Mouse (Mus musculus) MEL (cell line): ENCODE measurements around the gene Susd3. TPM values are rescaled to one million over a fixed set of nuclear protein-coding genes. Genes with fewer than 3 reads are reported as not detected.

ENCODE experiments used
- DNase-seq: peaks from one replicate; pipeline ENCODE4 v3.0.0; 2011; ENCODE audit warnings: low read depth, low spot score
- H3K27ac ChIP-seq: 2 replicates; pipeline ENCODE4 v1.5.1; 2012; ENCODE audit warnings: low read depth, mild to moderate bottlenecking, control low read depth, low read length, moderate library complexity; ENCODE audit not compliant: control insufficient read depth
- H3K27me3 ChIP-seq, 2 experiments: fragments of 150-350 bp in 1 of 2; sonication (generic) in 1 of 2; 2 replicates each; pipeline ENCODE4 v1.6.1; 2012; ENCODE audit warnings: low read length in 2 of 2, mild to moderate bottlenecking in 2 of 2, improper control_type of control experiment in 1 of 2, moderate library complexity in 1 of 2; ENCODE audit not compliant: insufficient read depth in 2 of 2, control insufficient read depth in 1 of 2
- H3K36me3 ChIP-seq, 2 experiments: 2 replicates each; pipeline ENCODE4 v1.6.1; 2012 to 2014; ENCODE audit warnings: low read length in 2 of 2, improper control_type of control experiment in 1 of 2, inconsistent platforms in 1 of 2, mild to moderate bottlenecking in 1 of 2; ENCODE audit not compliant: insufficient read depth in 2 of 2, control insufficient read depth in 1 of 2
- H3K4me1 ChIP-seq, 2 experiments: fragments of 150-350 bp in 1 of 2; sonication (generic) in 1 of 2; 2 replicates each; pipeline ENCODE4 v1.6.1; 2012; ENCODE audit warnings: low read length in 2 of 2, improper control_type of control experiment in 1 of 2, mild to moderate bottlenecking in 1 of 2; ENCODE audit not compliant: insufficient read depth in 2 of 2, control insufficient read depth in 1 of 2
- H3K4me3 ChIP-seq, 2 experiments: fragments of 150-350 bp in 1 of 2; sonication (generic) in 1 of 2; 2 replicates each; pipeline ENCODE4 v1.5.1; 2012; ENCODE audit warnings: low read depth in 2 of 2, low read length in 2 of 2, mild to moderate bottlenecking in 2 of 2, moderate library complexity in 2 of 2, control low read depth in 1 of 2, improper control_type of control experiment in 1 of 2; ENCODE audit not compliant: control insufficient read depth in 1 of 2, insufficient read depth in 1 of 2
- H3K79me2 ChIP-seq: 2 replicates; pipeline ENCODE4 v1.6.1; 2012; ENCODE audit warnings: mild to moderate bottlenecking, low read length, moderate library complexity; ENCODE audit not compliant: control insufficient read depth, poor library complexity, insufficient read depth
- H3K9ac ChIP-seq: 2 replicates; pipeline ENCODE4 v1.6.1; 2012; ENCODE audit warnings: low read depth, mild to moderate bottlenecking, control low read depth, low read length, moderate library complexity; ENCODE audit not compliant: control insufficient read depth, poor library complexity, severe bottlenecking
- H3K9me3 ChIP-seq: fragments of 150-350 bp; sonication (generic); replicated peaks from 2 replicates; pipeline ENCODE4 v1.6.1; 2012; ENCODE audit warnings: mild to moderate bottlenecking, low read length, improper control_type of control experiment, moderate library complexity; ENCODE audit not compliant: insufficient read depth
- BHLHE40 ChIP-seq: IDR thresholded peaks from 2 replicates; pipeline ENCODE4 v1.6.1; 2012; ENCODE audit warnings: low read depth, mild to moderate bottlenecking, inconsistent platforms, low read length, improper control_type of control experiment, borderline replicate concordance
- GABPA ChIP-seq: IDR thresholded peaks from 2 replicates; pipeline ENCODE4 v1.6.1; 2012; ENCODE audit warnings: low read depth, mild to moderate bottlenecking, inconsistent platforms, low read length, improper control_type of control experiment, moderate library complexity
- KAT2A ChIP-seq: conservative IDR thresholded peaks from 2 replicates; pipeline ENCODE4 v1.6.1; 2012; ENCODE audit warnings: low read depth, low read length, improper control_type of control experiment, inconsistent platforms
- MAZ ChIP-seq: IDR thresholded peaks from 2 replicates; pipeline ENCODE4 v1.6.1; 2012; ENCODE audit warnings: low read depth, mild to moderate bottlenecking, inconsistent platforms, low read length, improper control_type of control experiment
- MEF2A ChIP-seq: IDR thresholded peaks from 2 replicates; pipeline ENCODE4 v1.6.1; 2014; ENCODE audit warnings: low read depth, mild to moderate bottlenecking, inconsistent platforms, low read length, improper control_type of control experiment; ENCODE audit not compliant: poor library complexity, insufficient replicate concordance, severe bottlenecking; ENCODE audit errors: extremely low read depth
- MYB ChIP-seq: IDR thresholded peaks from 2 replicates; pipeline ENCODE4 v1.6.1; 2011; ENCODE audit warnings: mild to moderate bottlenecking, low read depth, low read length, improper control_type of control experiment
- NELFE ChIP-seq: IDR thresholded peaks from 2 replicates; pipeline ENCODE4 v1.6.1; 2011; ENCODE audit warnings: low read depth, low read length, improper control_type of control experiment
- NRF1 ChIP-seq: IDR thresholded peaks from 2 replicates; pipeline ENCODE4 v1.6.1; 2014; ENCODE audit warnings: low read depth, mild to moderate bottlenecking, inconsistent platforms, low read length, improper control_type of control experiment, moderate library complexity; ENCODE audit not compliant: poor library complexity, insufficient read depth, severe bottlenecking
- POLR2A ChIP-seq, 2 experiments: IDR thresholded peaks; 2 replicates each; pipeline ENCODE4 v1.6.1; 2011 to 2012; ENCODE audit warnings: low read length in 2 of 2, mild to moderate bottlenecking in 2 of 2, control low read depth in 1 of 2, improper control_type of control experiment in 1 of 2, low read depth in 1 of 2, moderate library complexity in 1 of 2; ENCODE audit not compliant: control insufficient read depth in 1 of 2, insufficient read depth in 1 of 2, poor library complexity in 1 of 2
- POLR2AphosphoS5 ChIP-seq: IDR thresholded peaks from 2 replicates; pipeline ENCODE4 v1.6.1; 2012; ENCODE audit warnings: low read depth, borderline replicate concordance, mild to moderate bottlenecking, inconsistent platforms, low read length, moderate library complexity, mixed read lengths
- RCOR1 ChIP-seq: IDR thresholded peaks from 2 replicates; pipeline ENCODE4 v1.6.1; 2012; ENCODE audit warnings: low read depth, mild to moderate bottlenecking, inconsistent platforms, low read length, improper control_type of control experiment
- SMC3 ChIP-seq: IDR thresholded peaks from 2 replicates; pipeline ENCODE4 v1.6.1; 2011; ENCODE audit warnings: low read depth, low read length, improper control_type of control experiment
- TAL1 ChIP-seq: IDR thresholded peaks from 2 replicates; pipeline ENCODE4 v1.6.1; 2012; ENCODE audit warnings: mild to moderate bottlenecking, inconsistent platforms, low read length, moderate library complexity, mixed read lengths
- TBP ChIP-seq: IDR thresholded peaks from 2 replicates; pipeline ENCODE4 v1.8.0; 2011; ENCODE audit warnings: low read depth, low read length, improper control_type of control experiment
- UBTF ChIP-seq: IDR thresholded peaks from 2 replicates; pipeline ENCODE4 v1.6.1; 2012; ENCODE audit warnings: low read depth, mild to moderate bottlenecking, inconsistent platforms, low read length, improper control_type of control experiment, moderate library complexity, borderline replicate concordance; ENCODE audit not compliant: insufficient read depth
- USF2 ChIP-seq, 2 experiments: IDR thresholded peaks; 2 replicates each; pipeline ENCODE4 v1.6.1; 2011 to 2012; ENCODE audit warnings: improper control_type of control experiment in 2 of 2, low read length in 2 of 2, borderline replicate concordance in 1 of 2, inconsistent platforms in 1 of 2, low read depth in 1 of 2, mild to moderate bottlenecking in 1 of 2; ENCODE audit not compliant: insufficient read depth in 1 of 2
- ZC3H11A ChIP-seq: IDR thresholded peaks from 2 replicates; pipeline ENCODE4 v1.6.1; 2012; ENCODE audit warnings: low read depth, mild to moderate bottlenecking, inconsistent platforms, low read length, improper control_type of control experiment
- ZKSCAN1 ChIP-seq: IDR thresholded peaks from 2 replicates; pipeline ENCODE4 v1.6.1; 2012; ENCODE audit warnings: low read depth, mild to moderate bottlenecking, inconsistent platforms, low read length, improper control_type of control experiment, moderate library complexity
- ZMIZ1 ChIP-seq: IDR thresholded peaks from 2 replicates; pipeline ENCODE4 v1.6.1; 2012; ENCODE audit warnings: low read depth, mild to moderate bottlenecking, inconsistent platforms, low read length, improper control_type of control experiment, moderate library complexity
- ZNF384 ChIP-seq: IDR thresholded peaks from 2 replicates; pipeline ENCODE4 v1.6.1; 2012; ENCODE audit warnings: low read depth, mild to moderate bottlenecking, inconsistent platforms, low read length, improper control_type of control experiment
- polyA plus RNA-seq, 2 experiments: library from polyadenylated mRNA; stranded (reverse) in 1 of 2; unstranded in 1 of 2; fragments of >175 nt in 1 of 2; fragments of >200 nt in 1 of 2; gene quantifications; 2 replicates each; pipeline versions ENCODE4 v1.2.1 to v1.2.4; 2012; ENCODE audit warnings: low replicate concordance in 2 of 2, low read depth in 1 of 2; ENCODE audit not compliant: insufficient read length in 2 of 2, insufficient read depth in 1 of 2, missing spikeins in 1 of 2
- total RNA-seq: library from RNA; depleted of rRNA; stranded (reverse); fragments of 300-350 nt; gene quantifications from 2 replicates; pipeline ENCODE4 v1.2.3, GENCODE M21; 2012

Gene Susd3
- total and polyA plus RNA-seq, 3 experiments, result 10.8 to 16.2 TPM; not detected in 1

- H3K9me3 ChIP-seq, result no peaks in the 10 kb centered on the region
- no peaks in the 10 kb centered on the region for H3K36me3 ChIP-seq
- no peak for DNase-seq
- no peak overlapping the region for H3K9ac ChIP-seq
- 0 out of 4 replicates have a peak, but pooled peaks cover 0 to 2% of the 10 kb centered on the region in 2 experiments for H3K27me3 ChIP-seq
- H3K4me3 ChIP-seq, result no peak overlapping the region
- no peaks in the 10 kb centered on the region for H3K79me2 ChIP-seq
- no peaks in the 10 kb centered on the region for H3K4me1 ChIP-seq
- no peak for TF ChIP-seq POLR2A (IDR thresholded peaks at IDR 0.05; ENCODE audit: control insufficient read depth in 1 of 2, insufficient read depth in 1 of 2, low read depth in 1 of 2, low read length in 2 of 2, poor library complexity in 1 of 2)
- TF ChIP-seq TAL1, result no peak
- no peak for TF ChIP-seq MAZ
- no peak for TF ChIP-seq NRF1
- TF ChIP-seq NELFE, result no peak
- no peak for TF ChIP-seq MYB
- no peak for TF ChIP-seq MEF2A
- no peak for TF ChIP-seq ZC3H11A
- TF ChIP-seq UBTF, result no peak
- TF ChIP-seq ZNF384, result no peak
- no peak for TF ChIP-seq GABPA
- TF ChIP-seq POLR2AphosphoS5, result no peak
- no peak overlapping the region for H3K27ac ChIP-seq
These were observed 23.3 kb downstream of the Susd3 start for GRCm38 (mm10) chr13:49225159-49225558.

DNA sequence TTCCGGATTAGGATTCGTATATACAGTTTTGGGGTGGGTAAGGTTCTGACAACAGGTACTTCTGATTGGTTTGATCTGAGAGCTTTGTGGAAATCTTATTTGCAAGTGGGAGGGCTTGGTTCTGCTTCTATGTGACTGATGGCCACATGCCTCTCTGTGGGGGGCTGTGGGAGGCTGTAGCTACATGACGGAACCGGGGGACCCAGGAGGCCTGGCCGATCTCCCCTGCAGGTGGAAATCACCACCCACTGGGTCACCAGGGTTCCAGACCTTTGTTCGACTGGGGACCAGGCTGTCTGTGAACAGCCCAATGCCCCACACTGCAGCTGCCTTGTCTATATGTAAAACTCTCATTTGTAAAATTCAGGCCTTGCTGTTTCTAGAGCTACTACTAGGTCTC, 23.8 kb downstream of the Susd3 start:
- H3K4me1 ChIP-seq, result no peaks in the 10 kb centered on the region
- no peaks in the 10 kb centered on the region for H3K9me3 ChIP-seq
- H3K27ac ChIP-seq, result no peak overlapping the region
- H3K4me3 ChIP-seq, result no peak overlapping the region
- H3K79me2 ChIP-seq, result no peaks in the 10 kb centered on the region
- TF ChIP-seq RCOR1 (no peak), MYB (no peak), GABPA (no peak), TBP (no peak), USF2 (IDR thresholded peaks at IDR 0.05; ENCODE audit: borderline replicate concordance in 1 of 2, insufficient read depth in 1 of 2, low read depth in 1 of 2, low read length in 2 of 2) (no peak), NELFE (no peak), ZKSCAN1 (no peak), ZMIZ1 (no peak), SMC3 (no peak), KAT2A (no peak), BHLHE40 (no peak)
- no peaks in the 10 kb centered on the region for H3K36me3 ChIP-seq
- H3K9ac ChIP-seq, result no peak overlapping the region
- DNase-seq, result no peak
- 0 out of 4 replicates have a peak, but pooled peaks cover 0 to 2% of the 10 kb centered on the region in 2 experiments for H3K27me3 ChIP-seq
